Mouse (Mus musculus) lung, embryonic 14.5 days (tissue): Measurements from ENCODE around the gene Supt5. TPM values are rescaled to one million over a fixed set of nuclear protein-coding genes. Genes with fewer than 3 reads are reported as not detected.

Source experiments
- ATAC-seq: fragments of 200-750 bp; cut with Nextera tagmentation; 2 replicates; pipeline ENCODE4 v1.8.0; 2017; ENCODE audit warnings: mild to moderate bottlenecking, moderate TSS enrichment, moderate library complexity; ENCODE audit not compliant: insufficient read depth
- DNase-seq: peaks from one replicate; pipeline ENCODE4 v3.0.0-alpha.2; 2015
- H3K27ac ChIP-seq: fragments of 300-500 bp; sonication (generic); 2 replicates; pipeline ENCODE4 v1.5.1; 2014; ENCODE audit warnings: low read depth, mild to moderate bottlenecking, moderate library complexity
- H3K27me3 ChIP-seq: fragments of 300-500 bp; sonication (generic); 2 replicates; pipeline ENCODE4 v1.6.1; 2014; ENCODE audit warnings: low read length, control low read depth; ENCODE audit not compliant: insufficient read depth
- H3K36me3 ChIP-seq: fragments of 300-500 bp; sonication (generic); 2 replicates; pipeline ENCODE4 v1.6.1; 2014; ENCODE audit warnings: control low read depth; ENCODE audit not compliant: insufficient read depth
- H3K4me1 ChIP-seq: fragments of 300-500 bp; sonication (generic); 2 replicates; pipeline ENCODE4 v1.6.1; 2014; ENCODE audit warnings: antibody characterized with exemption, control low read depth; ENCODE audit not compliant: insufficient read depth
- H3K4me2 ChIP-seq: fragments of 300-500 bp; sonication (generic); 2 replicates; pipeline ENCODE4 v1.6.1; 2014; ENCODE audit warnings: mild to moderate bottlenecking
- H3K4me3 ChIP-seq: fragments of 300-500 bp; sonication (generic); 2 replicates; pipeline ENCODE4 v1.5.1; 2014; ENCODE audit warnings: low read depth, low read length
- H3K9ac ChIP-seq: fragments of 300-500 bp; sonication (generic); 2 replicates; pipeline ENCODE4 v1.6.1; 2014
- H3K9me3 ChIP-seq: fragments of 300-500 bp; sonication (generic); 2 replicates; pipeline ENCODE4 v1.6.1; 2016; ENCODE audit warnings: low read depth, low read length, control low read depth
- CTCF ChIP-seq: IDR thresholded peaks from 2 replicates; pipeline ENCODE4 v1.5.1; 2016; ENCODE audit warnings: antibody characterized with exemption, low read depth
- WGBS: fragments of 180-500 bp; shearing (Covaris S2); extraction: QIAGEN DNeasy Blood & Tissue Kit; methylation state at CpG from one replicate; pipeline ENCODE4 v1.1.7; 2014; 5-methylcytosine and 5-hydroxymethylcytosine counted together
- polyA plus RNA-seq: library from polyadenylated mRNA; unstranded; fragments of >200 nt; fragmentation: Nextera tagmentation; extraction: Ambion mirVana; gene quantifications from 2 replicates; pipeline ENCODE4 v1.2.1, GENCODE M21; 2014

Gene Supt5
- polyA plus RNA-seq, 1 experiment from 2014 or later = 77.5 TPM

- WGBS = 25% methylated on average over 43 of the region's 43 CpGs
Observed at GRCm38 (mm10) chr7:28298837-28299625, 39.5 kb downstream of the Supt5 start.

GRCm38 (mm10) chr7:28294481-28294880, 44.1 kb downstream of the Supt5 start:
- Histone ChIP-seq H3K36me3 (no peaks in the 10 kb centered on the region), H3K9me3 (no peaks in the 10 kb centered on the region), H3K4me1 (no peaks in the 10 kb centered on the region), H3K27ac (no peak overlapping the region), H3K9ac (peak overlapping the region; percentile 38), H3K4me3 (peak overlapping the region; percentile 44), H3K27me3 (peaks cover 77% of the 10 kb centered on the region), H3K4me2 (peak overlapping the region; percentile 76)
- DNase-seq (peak; percentile 88), ATAC-seq (peak; percentile 71)
- no peak for TF ChIP-seq CTCF
- 6% methylated on average over 63 of the region's 63 CpGs for whole genome bisulfite sequencing

More at GRCm38 (mm10) chr7:28298837-28299625, 39.5 kb downstream of the Supt5 start:
- H3K36me3 ChIP-seq = no peaks in the 10 kb centered on the region
- peaks cover 64% of the 10 kb centered on the region for H3K27me3 ChIP-seq
- ATAC-seq (no peak), DNase-seq (peak; percentile 83)
- no peaks in the 10 kb centered on the region for H3K4me1 ChIP-seq
- TF ChIP-seq CTCF = peak; percentile 63
- H3K4me3 ChIP-seq = no peak overlapping the region
- H3K27ac ChIP-seq = no peak overlapping the region
- H3K9ac ChIP-seq = no peak overlapping the region
- peak overlapping the region; percentile 20; the same call in 1 of the 2 replicates for H3K4me2 ChIP-seq
- no peaks in the 10 kb centered on the region for H3K9me3 ChIP-seq

GRCm38 (mm10) chr7:28290638-28291590, 47.6 kb downstream of the Supt5 start, which contains the start of gene Selenov:
TSS of gene Selenov (minus strand) at chr7:28291186.
- no peaks in the 10 kb centered on the region for H3K9me3 ChIP-seq
- no peak within 1 kb of the TSS for H3K27ac ChIP-seq
- peak within 1 kb of the TSS; percentile 0; the same call in 1 of the 2 replicates for H3K9ac ChIP-seq
- H3K4me3 ChIP-seq = peak within 1 kb of the TSS; percentile 19
- no peaks in the 10 kb centered on the region for H3K4me1 ChIP-seq
- no peaks in the 10 kb centered on the region for H3K36me3 ChIP-seq
- peak within 1 kb of the TSS; percentile 57 for H3K4me2 ChIP-seq
- ATAC-seq (peak; percentile 58), DNase-seq (peak; percentile 61)
- H3K27me3 ChIP-seq = peaks cover 69% of the 10 kb centered on the region
- WGBS = under 1% methylated on average over 52 of the region's 52 CpGs
- TF ChIP-seq CTCF = peak; percentile 20; the same call in 1 of the 2 replicates

GRCm38 (mm10) chr7:28290165-28290564, 48.4 kb downstream of the Supt5 start:
- H3K27ac ChIP-seq = no peak overlapping the region
- 1% methylated on average over 18 of the region's 18 CpGs for WGBS
- peak overlapping the region; percentile 57 for H3K4me2 ChIP-seq
- no peaks in the 10 kb centered on the region for H3K9me3 ChIP-seq
- H3K9ac ChIP-seq = peak overlapping the region; percentile 0; the same call in 1 of the 2 replicates
- TF ChIP-seq CTCF = peak; percentile 26; the same call in 1 of the 2 replicates
- no peaks in the 10 kb centered on the region for H3K4me1 ChIP-seq
- H3K27me3 ChIP-seq = peaks cover 65% of the 10 kb centered on the region
- H3K4me3 ChIP-seq = peak overlapping the region; percentile 19
- peak; percentile 28 for DNase-seq
- ATAC-seq = no peak; the same call in 1 of the 2 replicates
- no peaks in the 10 kb centered on the region for H3K36me3 ChIP-seq

- no peak overlapping the region for H3K9ac ChIP-seq
- DNase-seq (no peak), ATAC-seq (no peak)
- TF ChIP-seq CTCF = no peak
- no peaks in the 10 kb centered on the region for H3K36me3 ChIP-seq
- H3K4me3 ChIP-seq = no peak overlapping the region
- H3K4me1 ChIP-seq = 0 out of 2 replicates have a peak, but pooled peaks cover 6% of the 10 kb centered on the region
- WGBS = 74% methylated on average over 7 of the region's 7 CpGs
- H3K4me2 ChIP-seq = no peak overlapping the region
- H3K27me3 ChIP-seq = no peaks in the 10 kb centered on the region
- H3K27ac ChIP-seq = no peak overlapping the region
- no peaks in the 10 kb centered on the region for H3K9me3 ChIP-seq
Observed at GRCm38 (mm10) chr7:28280630-28281029, 57.9 kb downstream of the Supt5 start.

GRCm38 (mm10) chr7:28278279-28278652, 60.3 kb downstream of the Supt5 start:
- 83% methylated on average over 7 of the region's 7 CpGs for WGBS
- Histone ChIP-seq H3K4me3 (peak overlapping the region; percentile 67), H3K9me3 (no peaks in the 10 kb centered on the region), H3K27ac (no peak overlapping the region), H3K4me2 (peak overlapping the region; percentile 88), H3K4me1 (0 out of 2 replicates have a peak, but pooled peaks cover 6% of the 10 kb centered on the region), H3K9ac (peak overlapping the region; percentile 85), H3K36me3 (no peaks in the 10 kb centered on the region), H3K27me3 (no peaks in the 10 kb centered on the region)
- no peak for TF ChIP-seq CTCF
- DNase-seq = no peak
- ATAC-seq = no peak
